Mouse (Mus musculus) CH12.LX (cell line): ENCODE results near the gene Myh9. TPM values are rescaled to one million over a fixed set of nuclear protein-coding genes. Genes with fewer than 3 reads are reported as not detected.

Experiments
- DNase-seq: peaks from one replicate; pipeline ENCODE4 v3.0.0-alpha.2; 2013; ENCODE audit errors: extremely low read depth
- H3K27ac ChIP-seq: 2 replicates; pipeline ENCODE4 v1.5.1; 2012; ENCODE audit warnings: low read depth, mild to moderate bottlenecking, control low read depth, moderate library complexity; ENCODE audit not compliant: insufficient read depth
- H3K27me3 ChIP-seq: replicated peaks from 2 replicates; pipeline ENCODE3; 2012; ENCODE audit warnings: inconsistent platforms
- H3K36me3 ChIP-seq, 2 experiments: replicated peaks in 1 of 2; 2 replicates each; pipeline versions ENCODE3 to v1.6.1; 2012; ENCODE audit warnings: inconsistent platforms in 1 of 2, low read length in 1 of 2, mild to moderate bottlenecking in 1 of 2, mixed read lengths in 1 of 2, moderate library complexity in 1 of 2; ENCODE audit not compliant: control insufficient read depth in 1 of 2, insufficient read depth in 1 of 2
- H3K4me1 ChIP-seq, 2 experiments: 2 replicates each; pipeline ENCODE4 v1.6.1; 2012; ENCODE audit warnings: inconsistent platforms in 1 of 2, moderate library complexity in 1 of 2; ENCODE audit not compliant: insufficient read depth in 2 of 2, control insufficient read depth in 1 of 2
- H3K4me2 ChIP-seq: 2 replicates; pipeline ENCODE4 v1.6.1; 2012; ENCODE audit warnings: low read depth, mild to moderate bottlenecking, control low read depth; ENCODE audit not compliant: poor library complexity, insufficient read depth, severe bottlenecking
- H3K4me3 ChIP-seq, 3 experiments: fragments of 150-350 bp in 1 of 3; sonication (generic) in 1 of 3; replicated peaks in 1 of 3; 2 replicates each; pipeline versions ENCODE3 to v1.5.1; 2011 to 2012; ENCODE audit warnings: low read depth in 2 of 3, low read length in 2 of 3, mild to moderate bottlenecking in 2 of 3, moderate library complexity in 2 of 3, control low read depth in 1 of 3, improper control_type of control experiment in 1 of 3, inconsistent platforms in 1 of 3, mixed read lengths in 1 of 3; ENCODE audit not compliant: poor library complexity in 1 of 3
- H3K79me2 ChIP-seq: replicated peaks from 2 replicates; pipeline ENCODE4 v1.6.1; 2012; ENCODE audit warnings: mild to moderate bottlenecking, moderate library complexity; ENCODE audit not compliant: control insufficient read depth, poor library complexity, insufficient read depth, severe bottlenecking; ENCODE audit errors: extremely low read depth
- H3K9ac ChIP-seq: 2 replicates; pipeline ENCODE4 v1.6.1; 2012; ENCODE audit warnings: low read depth, mild to moderate bottlenecking, control low read depth, moderate library complexity; ENCODE audit not compliant: insufficient read depth
- H3K9me3 ChIP-seq: replicated peaks from 2 replicates; pipeline ENCODE3; 2012; ENCODE audit warnings: low read length, inconsistent platforms, mixed read lengths
- CTCF ChIP-seq, 2 experiments: IDR thresholded peaks in 1 of 2; conservative IDR thresholded peaks in 1 of 2; 2 replicates each; pipeline ENCODE4 v1.5.1; 2011 to 2012; ENCODE audit warnings: low read depth in 2 of 2, low read length in 2 of 2, improper control_type of control experiment in 1 of 2, inconsistent platforms in 1 of 2, mild to moderate bottlenecking in 1 of 2, moderate library complexity in 1 of 2
- ELF1 ChIP-seq: IDR thresholded peaks from 2 replicates; pipeline ENCODE4 v1.6.1; 2014; ENCODE audit warnings: low read depth, mild to moderate bottlenecking, inconsistent platforms, low read length, improper control_type of control experiment
- JUN ChIP-seq: IDR thresholded peaks from 2 replicates; pipeline ENCODE4 v1.6.1; 2011; ENCODE audit warnings: low read depth, mild to moderate bottlenecking, low read length, improper control_type of control experiment, moderate library complexity; ENCODE audit not compliant: insufficient read depth
- MEF2A ChIP-seq: IDR thresholded peaks from 2 replicates; pipeline ENCODE4 v1.6.1; 2014; ENCODE audit warnings: low read depth, mild to moderate bottlenecking, inconsistent platforms, low read length, improper control_type of control experiment, borderline replicate concordance
- MYC ChIP-seq: IDR thresholded peaks from 2 replicates; pipeline ENCODE4 v1.6.1; 2011; ENCODE audit warnings: low read depth, mild to moderate bottlenecking, improper control_type of control experiment, low read length
- NELFE ChIP-seq: IDR thresholded peaks from 2 replicates; pipeline ENCODE4 v1.6.1; 2011; ENCODE audit warnings: low read depth, low read length, improper control_type of control experiment
- NRF1 ChIP-seq: IDR thresholded peaks from 2 replicates; pipeline ENCODE4 v1.6.1; 2014; ENCODE audit warnings: low read depth, mild to moderate bottlenecking, inconsistent platforms, low read length, improper control_type of control experiment, moderate library complexity
- PAX5 ChIP-seq: IDR thresholded peaks from 2 replicates; pipeline ENCODE4 v1.6.1; 2012; ENCODE audit warnings: low read length, inconsistent platforms, mixed read lengths
- POLR2A ChIP-seq: IDR thresholded peaks from 2 replicates; pipeline ENCODE4 v1.6.1; 2011; ENCODE audit warnings: low read depth, mild to moderate bottlenecking, improper control_type of control experiment, low read length
- POLR2AphosphoS2 ChIP-seq: IDR thresholded peaks from 2 replicates; pipeline ENCODE4 v1.6.1; 2011; ENCODE audit warnings: low read depth, low read length, improper control_type of control experiment
- SIN3A ChIP-seq: IDR thresholded peaks from 2 replicates; pipeline ENCODE4 v1.6.1; 2012; ENCODE audit warnings: low read length, improper control_type of control experiment, inconsistent platforms
- UBTF ChIP-seq: IDR thresholded peaks from 2 replicates; pipeline ENCODE4 v1.6.1; 2012; ENCODE audit warnings: low read depth, mild to moderate bottlenecking, inconsistent platforms, low read length, improper control_type of control experiment, moderate library complexity
- USF1 ChIP-seq: IDR thresholded peaks from 2 replicates; pipeline ENCODE4 v1.6.1; 2014; ENCODE audit warnings: low read depth, mild to moderate bottlenecking, inconsistent platforms, low read length, improper control_type of control experiment
- ZC3H11A ChIP-seq: IDR thresholded peaks from 2 replicates; pipeline ENCODE4 v1.6.1; 2012; ENCODE audit warnings: low read depth, mild to moderate bottlenecking, inconsistent platforms, low read length, improper control_type of control experiment
- ZKSCAN1 ChIP-seq: IDR thresholded peaks from 2 replicates; pipeline ENCODE4 v1.6.1; 2012; ENCODE audit warnings: low read depth, inconsistent platforms, low read length, improper control_type of control experiment, borderline replicate concordance
- ZMIZ1 ChIP-seq: IDR thresholded peaks from 2 replicates; pipeline ENCODE4 v1.6.1; 2012; ENCODE audit warnings: low read depth, mild to moderate bottlenecking, inconsistent platforms, low read length, improper control_type of control experiment
- ZNF384 ChIP-seq: IDR thresholded peaks from 2 replicates; pipeline ENCODE4 v1.6.1; 2012; ENCODE audit warnings: low read depth, low read length, improper control_type of control experiment, inconsistent platforms
- dilution Hi-C: fragments of 300-500 bp; cut with MboI; formaldehyde crosslinking; loops from 2 replicates; pipeline ENCODE4 v1.14.3; 2020; ENCODE audit warnings: low sequenced_read_pairs; ENCODE audit not compliant: extremely low pct_unique_long_range_greater_than_20kb, extremely low pct_ligation_motif_present
- in situ Hi-C: fragments of 300-500 bp; cut with MboI; formaldehyde crosslinking; loops from 3 replicates; pipeline ENCODE4 v1.14.3; 2019; ENCODE audit warnings: low sequenced_read_pairs, low pct_ligation_motif_present, low pct_unique_long_range_greater_than_20kb, mixed read lengths
- polyA plus RNA-seq: library from polyadenylated mRNA; unstranded; fragments of >175 nt; gene quantifications from 2 replicates; pipeline ENCODE4 v1.2.1, GENCODE M21; 2012; ENCODE audit warnings: low read depth; ENCODE audit not compliant: insufficient read length
- total RNA-seq, 2 experiments: library from RNA; depleted of rRNA; stranded (reverse); fragments of 300-350 nt in 1 of 2; fragments of >200 nt in 1 of 2; gene quantifications; 2 replicates each; pipeline ENCODE4 v1.2.3; 2012 to 2014

Gene Myh9
- total and polyA plus RNA-seq, 3 experiments: 43.8 to 165 (median 146) TPM

GRCm38 (mm10) chr15:77793554-77793953 is 48.4 kb downstream of the Myh9 start:
- Histone ChIP-seq H3K27me3 (no peaks in the 10 kb centered on the region), H3K4me2 (no peak overlapping the region), H3K79me2 (peaks cover 33% of the 10 kb centered on the region), H3K27ac (no peak overlapping the region), H3K9ac (no peak overlapping the region), H3K9me3 (no peaks in the 10 kb centered on the region), H3K36me3 (peaks cover 92 to 99% of the 10 kb centered on the region in 2 experiments), H3K4me1 (peaks cover 21 to 22% of the 10 kb centered on the region in 2 experiments), H3K4me3 (no peak overlapping the region)
- no peak for TF ChIP-seq ZKSCAN1
- TF ChIP-seq ZNF384: no peak
- TF ChIP-seq POLR2A: no peak
- no peak for DNase-seq
- dilution Hi-C loops (no loop called here), in situ Hi-C loops (no loop called here)

- Histone ChIP-seq H3K36me3 (peaks cover 95 to 100% of the 10 kb centered on the region in 2 experiments), H3K4me1 (peaks cover 16 to 18% of the 10 kb centered on the region in 2 experiments), H3K27ac (no peak overlapping the region), H3K9ac (no peak overlapping the region)
- dilution Hi-C loops: no loop called here
- TF ChIP-seq ZC3H11A (no peak), SIN3A (no peak), MYC (no peak), JUN (no peak), UBTF (no peak), NELFE (no peak), ELF1 (no peak), NRF1 (no peak), CTCF (conservative IDR thresholded peaks at IDR 0.05 in 1 of 2, IDR thresholded peaks at IDR 0.05 in 1 of 2; ENCODE audit: low read depth in 2 of 2, low read length in 2 of 2) (no peak), POLR2AphosphoS2 (no peak)
- TF ChIP-seq, all 38 proteins: peak for 0
- Histone ChIP-seq H3K79me2 (peaks cover 28% of the 10 kb centered on the region), H3K27me3 (no peaks in the 10 kb centered on the region), H3K4me3 (no peak overlapping the region), H3K4me2 (no peak overlapping the region), H3K9me3 (no peaks in the 10 kb centered on the region)
- DNase-seq: no peak
- in situ Hi-C loops: no loop called here
These were observed 48.9 kb downstream of the Myh9 start for GRCm38 (mm10) chr15:77793094-77793493.

- TF ChIP-seq MEF2A (no peak), NELFE (no peak), PAX5 (no peak), ZMIZ1 (no peak), USF1 (no peak)
- H3K9me3 ChIP-seq: no peaks in the 10 kb centered on the region
- H3K79me2 ChIP-seq: peaks cover 18% of the 10 kb centered on the region
- H3K9ac ChIP-seq: no peak overlapping the region
- no peak overlapping the region for H3K4me3 ChIP-seq
- in situ Hi-C loops (no loop called here), dilution Hi-C loops (no loop called here)
- H3K4me1 ChIP-seq: peaks cover 6 to 8% of the 10 kb centered on the region in 2 experiments; a peak in 3 of 4 replicates
- no peak overlapping the region for H3K4me2 ChIP-seq
- DNase-seq: no peak
- H3K27me3 ChIP-seq: no peaks in the 10 kb centered on the region
- H3K36me3 ChIP-seq: peaks cover 93 to 100% of the 10 kb centered on the region in 2 experiments
- H3K27ac ChIP-seq: no peak overlapping the region
These were observed 49.9 kb downstream of the Myh9 start for GRCm38 (mm10) chr15:77792056-77792455.
